Mouse (Mus musculus): ENCODE results near the gene Tex52. TPM values are rescaled to one million over a fixed set of nuclear protein-coding genes. Genes with fewer than 3 reads are reported as not detected.
A peak's percentile ranks its signal among the peaks of the same experiment; 100 is the strongest.
"Not testable (repeated sequence)": the region's sequence is repeated elsewhere in the genome, so short reads cannot be mapped to it uniquely, and the experiment has no call there.

Gene Tex52
- total RNA-seq, 2 experiments from 2014 or later = 0.34 TPM; not detected in 1

DNA sequence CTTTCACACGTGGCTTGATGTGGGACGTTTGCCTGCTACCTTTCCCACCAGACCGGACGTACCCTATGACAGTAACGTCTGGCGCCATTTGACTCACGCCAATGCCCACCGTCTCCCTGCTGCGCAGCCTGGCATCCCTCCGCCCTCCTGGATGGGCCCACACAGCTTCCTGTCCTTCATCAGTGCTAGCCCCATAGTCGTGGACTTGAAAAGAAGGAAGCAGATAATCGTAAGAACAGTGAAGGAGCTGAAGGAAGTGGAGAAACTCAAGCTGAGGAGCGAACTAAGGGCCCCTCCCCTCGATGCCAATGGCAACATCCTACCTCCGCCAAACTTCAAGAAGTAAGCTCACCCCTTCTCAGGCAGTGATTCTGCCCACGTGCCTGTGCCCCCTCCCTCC lies 4.4 kb downstream of the Tex52 start:
- DNase-seq (ENCODE audit: low spot score in 2 of 2) = no peak

DNA sequence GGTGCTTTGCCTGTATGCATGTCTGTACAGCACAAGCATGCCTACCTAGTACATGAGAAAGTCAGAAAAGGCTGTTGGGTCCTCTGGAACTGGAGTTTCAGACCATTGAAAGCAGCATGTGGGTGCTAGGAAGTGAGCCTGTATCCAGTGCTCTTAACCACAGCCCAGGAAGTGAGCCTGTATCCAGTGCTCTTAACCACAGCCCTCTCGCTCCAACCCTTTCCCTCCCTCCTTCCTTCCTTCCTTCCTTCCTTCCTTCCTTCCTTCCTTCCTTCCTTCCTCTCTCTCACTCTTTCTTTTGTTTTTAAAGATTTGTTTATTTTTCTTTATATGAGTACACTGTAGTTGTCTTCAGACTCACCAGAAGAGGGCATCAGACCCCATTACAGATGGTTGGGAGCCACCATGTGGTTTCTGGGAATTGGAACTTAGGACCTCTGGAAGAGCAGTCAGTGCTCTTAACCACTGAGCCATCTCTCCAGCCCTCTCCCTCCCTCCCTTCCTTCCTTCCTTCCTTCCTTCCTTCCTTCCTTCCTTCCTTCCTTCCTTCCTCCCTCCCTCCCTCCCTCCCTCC lies 5.4 kb downstream of the Tex52 start:
- DNase-seq (ENCODE audit: low spot score in 2 of 2) = not testable (repeated sequence)

DNA sequence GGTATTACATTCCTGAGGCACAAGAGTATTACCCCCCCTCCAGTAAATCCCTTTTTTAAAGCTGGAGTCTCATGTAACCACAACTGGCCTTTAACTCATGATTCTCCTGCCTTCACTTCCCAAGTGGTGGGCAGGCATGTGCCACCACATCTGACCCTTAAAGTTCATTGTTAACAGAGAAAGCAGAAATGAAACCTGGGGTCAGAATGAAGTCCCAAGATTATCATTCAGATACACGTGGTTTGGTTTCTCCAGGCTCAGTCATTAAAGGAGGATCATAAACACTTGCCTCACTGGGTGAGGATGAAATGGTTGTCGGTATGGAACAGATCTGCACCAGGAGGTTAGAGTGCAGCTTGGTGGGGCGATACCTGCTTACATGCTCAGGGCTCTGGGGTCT lies 6.0 kb downstream of the Tex52 start:
- DNase-seq (ENCODE audit: low spot score in 2 of 2) = no peak

DNA sequence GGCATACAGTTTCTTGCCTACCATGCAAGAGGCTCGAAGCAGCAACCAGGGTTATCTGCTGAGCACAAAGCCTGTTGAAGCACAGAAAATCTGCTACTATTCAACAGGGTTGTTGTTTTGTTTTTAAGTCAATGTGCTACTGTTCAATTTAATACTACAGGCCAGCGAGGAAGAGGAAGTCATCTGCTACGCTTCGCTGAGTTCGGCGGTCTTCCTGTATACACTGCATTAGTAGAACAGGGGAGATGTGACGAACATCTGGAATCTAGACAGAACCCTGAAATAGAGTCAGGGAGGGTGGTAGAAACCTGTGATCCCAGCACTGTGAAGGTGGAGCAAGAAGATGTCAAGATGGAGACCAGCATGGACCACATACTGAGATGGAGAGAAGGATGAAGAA lies 8.5 kb downstream of the Tex52 start:
- DNase-seq (ENCODE audit: low spot score in 2 of 2) = no peak

DNA sequence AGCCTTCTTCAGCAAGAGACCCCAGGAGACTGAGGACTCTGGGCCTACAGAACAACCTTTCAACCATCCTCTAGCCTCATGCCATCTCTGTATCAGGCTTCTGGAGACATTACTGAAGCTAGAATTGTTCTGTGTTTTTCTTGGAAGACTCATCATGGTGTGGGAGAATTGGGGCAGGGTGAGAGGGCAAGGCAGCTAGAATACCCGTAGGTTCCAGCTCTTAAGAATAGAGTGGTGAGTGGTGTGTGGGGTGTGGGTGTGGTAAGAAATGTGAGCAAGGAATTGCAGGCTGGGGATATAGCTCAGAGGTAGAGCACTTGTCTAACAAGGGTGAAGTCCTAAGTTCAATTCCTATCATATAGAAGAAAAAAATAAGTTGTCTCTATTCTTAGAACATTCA lies 9.8 kb downstream of the Tex52 start:
- DNase-seq (ENCODE audit: low spot score in 2 of 2) = no peak

DNA sequence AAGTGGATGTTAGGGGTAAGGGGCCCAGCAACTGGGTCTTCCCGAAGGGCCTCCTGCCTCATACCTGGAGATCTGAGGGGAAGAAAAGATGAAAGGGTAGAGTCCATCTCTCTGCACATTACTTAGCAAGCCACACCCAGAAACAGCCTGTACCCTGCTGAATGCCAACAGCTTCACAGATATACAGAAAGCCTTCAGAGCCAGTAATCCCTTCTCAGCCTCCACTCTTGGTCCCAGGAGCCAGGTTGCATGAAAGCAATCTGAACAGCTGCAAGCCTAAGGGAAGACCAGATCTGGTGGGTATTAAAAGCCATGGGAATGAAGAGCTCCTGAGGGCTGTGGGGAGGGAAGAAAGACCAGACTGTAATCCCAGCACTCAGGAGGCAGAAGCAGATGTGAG lies 13.9 kb downstream of the Tex52 start:
- DNase-seq (ENCODE audit: low spot score in 2 of 2) = no peak

DNA sequence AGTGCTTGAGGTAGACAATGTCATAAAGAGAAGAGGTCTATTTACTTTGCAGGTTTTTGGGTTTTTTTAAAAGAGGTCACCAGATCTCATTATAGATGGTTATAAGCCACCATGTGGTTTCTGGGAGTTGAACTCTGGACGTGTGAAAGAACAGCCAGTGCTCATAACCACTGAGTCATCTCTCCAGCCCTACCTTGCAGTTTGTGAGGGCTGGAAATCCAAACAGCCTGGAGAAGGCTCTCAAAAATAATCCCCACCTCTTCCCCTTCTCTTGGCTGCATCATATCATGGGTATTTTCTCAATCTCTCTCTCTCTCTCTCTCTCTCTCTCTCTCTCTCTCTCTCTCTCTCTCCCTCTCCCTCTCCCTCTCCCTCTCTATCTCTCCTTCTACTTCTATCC lies 15.4 kb downstream of the Tex52 start:
- DNase-seq (ENCODE audit: low spot score in 2 of 2) = no peak

DNA sequence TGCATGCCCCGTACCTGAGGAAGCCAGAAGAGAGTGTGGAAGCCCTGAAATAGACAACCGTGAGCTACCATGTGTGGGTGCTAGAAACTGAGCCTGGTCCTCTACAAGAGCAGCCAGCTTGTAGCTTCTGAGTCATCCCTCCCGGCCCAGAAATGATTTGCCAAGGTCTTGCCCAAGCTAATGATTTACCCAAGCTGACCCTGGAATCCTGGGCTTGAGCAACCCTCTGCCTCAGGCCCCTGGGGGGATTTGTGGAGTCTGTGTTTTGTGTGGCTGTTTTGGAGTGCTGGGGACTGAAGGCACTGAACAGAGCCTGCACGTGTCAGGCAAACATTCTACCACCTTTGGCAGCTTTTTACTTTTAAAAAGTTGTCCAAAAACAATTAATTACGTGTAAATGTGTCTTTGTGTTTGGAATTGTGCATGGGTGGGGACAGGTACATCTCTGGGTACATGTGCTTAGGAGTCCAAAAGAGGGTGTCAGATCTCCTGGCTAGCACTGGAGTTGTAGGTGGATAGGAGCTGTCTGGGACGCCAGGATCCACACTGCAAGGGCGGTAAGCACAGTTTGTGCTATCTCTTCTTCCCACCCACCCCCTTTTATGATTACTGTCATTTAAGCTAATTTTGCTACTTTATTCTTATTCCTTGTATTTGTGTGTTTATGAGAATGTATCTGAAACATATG lies 22.5 kb downstream of the Tex52 start:
- DNase-seq (ENCODE audit: low spot score in 2 of 2) = no peak

DNA sequence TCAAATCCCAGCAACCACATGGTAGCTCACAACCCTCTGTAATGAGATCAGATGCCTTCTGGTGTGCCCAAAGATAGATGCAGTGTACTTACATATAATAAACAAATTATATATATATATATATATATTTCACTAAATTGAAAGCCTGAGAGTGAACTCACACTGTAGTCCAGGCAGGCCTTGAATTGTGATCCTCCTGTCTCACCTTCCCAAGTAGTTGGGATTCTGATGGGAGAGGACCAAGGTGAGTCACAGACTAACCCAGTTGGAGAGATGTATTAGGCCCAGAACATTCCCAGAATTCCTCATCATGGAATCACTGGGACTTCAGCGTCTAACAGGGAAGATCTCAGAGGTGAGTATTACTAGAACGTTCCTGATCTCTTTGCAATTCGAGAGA lies 23.7 kb downstream of the Tex52 start, which contains the start of gene Nrip2:
TSS of gene Nrip2 (plus strand) at position 301 of the 400 bp plus-strand sequence.
- no peak for DNase-seq (ENCODE audit: low spot score in 2 of 2)

DNA sequence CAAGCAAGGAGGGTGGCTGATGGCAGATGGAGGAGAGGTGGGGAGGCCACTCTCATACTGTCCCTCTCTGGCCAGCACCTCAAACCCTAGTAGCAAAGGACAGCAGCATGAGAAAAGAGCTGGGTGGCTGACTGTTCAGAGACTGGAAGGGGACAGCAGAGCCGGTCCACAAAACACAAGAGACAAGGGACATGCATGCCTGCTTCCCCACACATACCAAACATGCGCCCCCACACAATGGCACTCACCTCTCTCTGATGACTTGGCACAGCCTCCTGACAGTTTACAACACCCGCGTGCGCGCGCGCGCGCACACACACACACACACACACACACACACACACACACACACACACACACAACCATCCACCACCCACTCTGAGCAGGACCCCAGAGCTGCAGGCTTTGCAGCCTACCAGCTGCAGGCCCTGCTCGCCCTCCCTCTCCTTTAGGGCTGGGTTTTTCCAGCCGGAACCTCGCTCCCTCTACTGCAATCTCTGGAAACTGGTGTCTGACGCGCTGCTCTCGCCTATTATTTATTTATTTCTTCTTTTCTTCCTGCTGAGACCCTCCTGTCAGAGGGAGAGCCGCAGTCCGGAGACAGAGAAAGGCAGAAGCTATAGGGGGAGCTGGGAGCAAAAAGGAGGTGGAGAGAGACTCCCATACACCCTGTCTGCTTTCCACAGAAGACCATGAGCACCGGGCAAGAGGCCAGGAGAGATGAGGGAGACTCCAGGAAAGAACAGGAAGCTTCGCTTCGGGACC lies 24.3 kb downstream of the Tex52 start:
- peak in 1 of 2 experiments; percentile 48 for DNase-seq (ENCODE audit: low spot score in 2 of 2)

DNA sequence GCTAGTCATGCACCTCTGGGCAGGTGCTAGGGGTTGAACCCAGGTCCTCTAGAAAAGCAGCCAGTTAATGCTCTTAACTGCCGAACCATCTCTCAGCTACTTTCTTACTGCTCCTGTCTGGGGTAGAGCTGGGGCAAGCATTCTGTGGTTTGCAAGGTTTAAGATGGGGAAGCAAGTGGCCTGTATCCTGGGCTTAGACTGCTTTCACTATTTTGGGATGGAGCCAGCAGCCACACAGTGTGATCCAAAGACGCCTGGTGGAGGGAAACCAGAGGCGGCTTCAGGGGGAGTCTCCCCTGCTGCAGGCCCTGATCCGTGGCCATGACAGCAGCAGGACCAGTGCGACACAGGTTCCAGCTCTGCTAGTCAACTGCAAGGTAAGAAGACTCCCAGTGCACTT lies 29.5 kb downstream of the Tex52 start:
- DNase-seq (ENCODE audit: low spot score in 2 of 2) = no peak

DNA sequence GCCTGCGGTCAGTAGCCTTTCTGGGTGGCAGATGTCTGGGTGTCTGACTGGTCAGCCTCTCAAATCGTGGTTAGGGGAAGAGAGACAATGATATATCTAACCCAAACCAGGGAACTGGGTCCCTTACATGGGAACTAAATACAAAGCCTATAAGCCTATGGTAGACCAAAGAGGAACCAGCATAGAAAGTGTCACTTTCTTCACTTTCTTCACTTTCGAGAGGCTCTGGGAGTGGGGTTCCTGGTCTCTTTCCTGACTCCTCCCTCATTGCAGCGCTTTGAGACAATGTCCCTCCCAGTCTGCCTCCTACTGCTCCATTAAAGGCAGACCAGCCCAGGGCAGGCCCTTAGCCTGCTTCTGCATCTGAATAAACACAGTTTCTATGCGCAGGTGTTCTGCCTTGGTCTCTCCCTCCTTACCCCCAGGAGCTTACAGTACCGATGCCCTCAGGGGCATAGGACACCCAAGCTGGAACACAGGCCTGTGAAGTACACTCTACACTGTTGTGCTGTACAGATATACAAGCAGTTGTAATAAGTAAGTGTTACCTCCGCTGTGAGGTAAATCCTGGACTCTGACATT lies 33.4 kb downstream of the Tex52 start:
- DNase-seq (ENCODE audit: low spot score in 2 of 2) = no peak

DNA sequence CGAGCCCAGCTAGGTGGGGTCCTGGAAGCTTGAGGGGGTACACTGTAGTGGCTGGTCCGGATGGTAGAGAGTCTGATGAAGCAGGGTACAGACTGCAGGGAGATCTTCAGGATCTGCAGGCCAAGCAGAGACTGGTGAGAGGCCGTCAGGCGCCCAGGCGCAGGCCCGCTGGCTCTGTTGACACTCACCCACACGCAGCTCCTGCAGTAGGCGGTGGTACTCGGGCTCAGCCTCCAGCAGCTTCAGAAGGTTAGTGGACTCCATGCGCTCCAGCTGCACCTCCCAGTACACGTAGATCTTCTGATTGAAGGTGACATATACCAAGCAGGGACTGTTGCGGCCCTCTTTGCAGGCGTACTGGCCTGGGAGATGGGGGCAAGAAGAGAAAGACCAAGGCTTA lies 35.0 kb downstream of the Tex52 start:
- no peak for DNase-seq (ENCODE audit: low spot score in 2 of 2)

DNA sequence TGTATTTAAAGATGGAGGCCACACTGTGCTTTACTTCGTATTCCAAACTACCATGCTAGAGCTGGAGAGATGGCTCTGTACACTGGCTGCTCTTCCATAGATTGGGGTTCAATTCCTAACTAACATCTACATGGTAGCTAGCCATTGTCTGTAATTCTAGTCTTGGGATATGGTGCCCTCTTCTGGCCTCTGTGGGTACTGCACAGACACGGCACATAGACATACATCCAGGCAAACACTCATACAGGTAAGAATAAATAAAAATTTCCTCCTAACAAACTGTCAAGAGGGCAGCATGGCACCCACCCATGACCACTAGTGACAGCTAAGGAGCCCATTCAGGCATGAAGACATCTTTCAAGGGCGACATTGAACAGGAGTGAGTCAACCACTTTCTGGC lies 35.9 kb downstream of the Tex52 start:
- DNase-seq (ENCODE audit: low spot score in 2 of 2) = peak in 1 of 2 experiments; percentile 61

DNA sequence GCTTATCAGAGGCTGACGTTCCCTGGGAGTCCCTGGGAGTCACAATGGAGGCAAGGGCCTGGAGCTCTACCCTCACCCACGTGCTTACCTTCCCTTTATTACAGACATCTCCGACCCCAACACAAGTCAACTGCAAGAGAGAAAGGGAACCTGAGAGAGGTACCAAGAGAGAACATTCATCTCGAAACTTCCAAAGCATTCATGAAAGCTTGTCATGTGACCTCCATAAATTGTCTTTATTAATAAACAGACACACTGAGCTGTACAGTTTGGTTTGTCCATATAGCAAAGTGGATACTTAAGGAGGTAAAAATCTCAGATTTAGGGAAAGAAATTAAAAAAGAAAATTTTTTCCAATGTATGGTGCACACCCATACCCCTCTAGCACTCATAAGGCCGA lies 40.9 kb downstream of the Tex52 start:
- no peak for DNase-seq (ENCODE audit: low spot score in 2 of 2)

DNA sequence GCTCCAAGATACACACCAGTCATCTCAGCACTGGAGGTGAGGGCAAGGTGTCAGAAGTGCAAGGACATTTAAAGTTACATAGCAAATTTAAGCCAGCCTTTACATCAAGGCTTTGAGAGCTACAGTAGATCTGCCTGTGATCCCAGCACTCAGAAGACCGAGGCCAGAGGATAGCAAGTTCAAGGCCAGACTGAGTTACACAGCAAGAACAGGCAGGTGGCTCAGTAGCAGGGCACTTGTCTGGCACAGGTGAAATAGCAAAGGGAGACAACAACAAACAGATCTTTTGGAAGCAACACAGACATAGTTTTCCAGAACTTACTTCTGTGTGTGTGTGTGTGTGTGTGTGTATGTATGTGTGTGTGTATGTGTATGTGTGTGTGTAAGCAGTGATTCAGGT lies 42.8 kb downstream of the Tex52 start:
- DNase-seq (ENCODE audit: low spot score in 2 of 2) = no peak

DNA sequence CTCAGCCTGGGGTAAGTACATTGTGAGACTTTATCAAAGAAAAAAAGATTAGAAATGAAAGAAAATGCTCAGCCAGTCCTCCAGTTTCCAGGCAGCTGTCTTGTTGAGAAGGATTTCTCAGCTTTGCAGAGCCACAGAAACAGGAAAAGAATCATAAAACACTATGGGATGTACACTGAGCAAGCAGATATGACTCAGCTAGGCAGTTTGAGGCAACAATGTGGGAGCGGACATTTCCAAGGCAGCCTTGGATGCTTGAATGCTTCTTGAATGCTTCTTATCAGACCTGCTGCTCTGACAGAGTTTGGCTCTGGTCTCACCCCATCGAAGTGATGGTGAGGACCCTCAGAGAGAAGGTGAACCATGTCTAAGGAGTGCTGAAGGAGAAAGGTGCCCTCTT lies 45.8 kb downstream of the Tex52 start:
- no peak for DNase-seq (ENCODE audit: low spot score in 2 of 2)

DNA sequence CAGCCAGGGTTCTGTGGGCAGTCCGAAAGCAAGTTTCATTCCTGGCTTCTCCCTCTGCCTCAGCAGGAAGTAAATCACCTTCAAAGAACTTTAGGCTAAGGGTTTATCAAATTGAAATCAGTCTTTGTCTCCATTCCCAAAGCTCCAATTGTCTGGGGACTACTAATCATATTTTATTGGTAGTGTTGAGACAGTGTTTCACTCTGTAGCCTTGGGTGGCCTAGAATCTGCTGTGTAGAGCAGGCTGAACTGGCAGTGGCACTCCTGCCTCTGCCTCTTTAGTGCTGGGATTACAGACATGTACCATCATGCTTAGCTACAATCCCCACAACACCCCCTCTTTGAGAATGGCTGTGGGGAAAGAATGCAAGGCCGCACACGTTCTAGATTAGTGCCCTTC lies 46.2 kb downstream of the Tex52 start:
- DNase-seq (ENCODE audit: low spot score in 2 of 2) = no peak

DNA sequence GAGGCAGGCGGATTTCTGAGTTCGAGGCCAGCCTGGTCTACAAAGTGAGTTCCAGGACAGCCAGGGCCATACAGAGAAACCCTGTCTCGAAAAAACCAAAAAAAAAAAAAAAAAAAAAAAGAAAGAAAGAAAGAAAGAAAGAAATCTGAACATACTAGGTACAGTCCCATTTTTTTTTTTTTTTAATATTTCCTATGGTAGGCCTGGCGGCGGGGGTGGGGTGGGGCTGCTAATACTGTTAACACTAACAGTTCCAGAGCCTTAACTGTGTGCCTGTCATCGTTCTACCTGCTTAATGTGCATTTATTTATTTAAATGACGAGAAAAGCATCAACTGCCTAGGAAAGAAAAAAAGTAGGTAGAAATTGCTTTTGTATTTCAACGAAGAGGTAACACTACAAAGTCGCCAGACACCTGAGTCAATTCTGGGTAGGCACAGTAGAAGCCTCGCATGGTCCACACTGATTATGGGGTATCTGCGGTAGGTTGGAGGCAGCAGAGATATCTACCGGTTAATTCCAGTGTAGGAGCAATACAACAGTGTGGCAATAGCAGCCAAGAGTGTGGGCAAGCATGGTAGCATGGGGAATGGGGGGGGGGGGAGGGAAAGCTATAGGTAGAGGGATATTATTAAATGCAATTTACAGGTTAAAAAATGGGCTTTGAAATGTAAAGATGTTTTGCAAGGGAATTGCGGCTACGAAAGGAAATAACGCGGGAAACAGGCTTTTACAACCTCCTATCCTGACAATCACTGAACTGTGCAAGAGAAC lies 48.4 kb downstream of the Tex52 start:
- DNase-seq (ENCODE audit: low spot score in 2 of 2) = no peak

DNA sequence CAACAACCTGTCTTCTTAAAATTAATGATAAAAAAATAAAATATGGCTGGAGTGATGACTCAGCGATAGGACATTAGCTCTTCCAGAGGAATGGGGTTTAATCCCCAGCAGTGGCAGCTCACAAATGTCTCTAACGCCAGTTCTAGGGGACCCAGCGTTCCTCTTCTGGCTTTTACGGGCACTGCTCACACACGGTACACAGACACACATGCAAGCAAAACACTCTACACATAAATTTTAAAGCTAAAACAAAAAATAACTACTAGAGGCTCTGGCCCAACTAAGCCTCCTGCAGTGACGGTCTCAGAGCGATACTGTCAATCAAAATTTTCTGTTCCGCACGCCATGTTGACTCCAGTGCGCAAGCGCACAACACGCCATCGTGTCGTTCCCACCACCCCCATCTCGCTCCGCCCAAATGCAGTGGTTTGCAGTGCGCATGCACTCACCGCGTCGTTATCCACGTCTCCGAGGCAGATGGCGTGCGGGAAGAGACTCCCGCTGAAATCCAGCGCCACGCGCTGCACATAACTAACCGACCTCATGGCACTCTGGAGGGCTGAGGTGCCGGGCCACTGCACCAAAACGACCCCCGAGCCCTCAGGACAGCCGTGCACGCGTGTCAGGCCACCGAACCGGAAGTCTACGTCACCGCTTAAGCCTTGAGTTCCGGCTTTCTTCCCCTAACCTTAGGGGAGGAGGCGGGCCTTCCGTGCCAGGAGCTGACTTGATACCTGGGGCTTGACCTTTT lies 49.2 kb downstream of the Tex52 start, which contains the start of gene Itfg2:
TSS of gene Itfg2 (minus strand) at position 663 of the 751 bp plus-strand sequence.
- DNase-seq (ENCODE audit: low spot score in 2 of 2) = peak; percentile 86 to 96
